Mouse (Mus musculus) embryonic facial prominence, embryonic 14.5 days (tissue): ENCODE results near the gene Ssbp2. TPM values are rescaled to one million over a fixed set of nuclear protein-coding genes. Genes with fewer than 3 reads are reported as not detected.

ENCODE experiments used
- ATAC-seq: fragments of 200-750 bp; cut with Nextera tagmentation; 2 replicates; pipeline ENCODE4 v1.8.0; 2017; ENCODE audit warnings: low read depth, moderate number of reproducible peaks, moderate TSS enrichment
- DNase-seq: peaks from one replicate; pipeline ENCODE4 v3.0.0-alpha.2; 2015; ENCODE audit warnings: low spot score
- H3K27ac ChIP-seq: fragments of 300-500 bp; sonication (generic); replicated peaks from 2 replicates; pipeline ENCODE4 v1.5.1; 2014; ENCODE audit warnings: low read depth, mild to moderate bottlenecking, low read length, moderate library complexity
- H3K27me3 ChIP-seq: fragments of 300-500 bp; sonication (generic); replicated peaks from 2 replicates; pipeline ENCODE4 v1.6.1; 2014; ENCODE audit warnings: low read length; ENCODE audit not compliant: control insufficient read depth, insufficient read depth
- H3K36me3 ChIP-seq: fragments of 300-500 bp; sonication (generic); 2 replicates; pipeline ENCODE4 v1.6.1; 2014; ENCODE audit warnings: low read length, mixed read lengths; ENCODE audit not compliant: control insufficient read depth, insufficient read depth
- H3K4me1 ChIP-seq: fragments of 300-500 bp; sonication (generic); 2 replicates; pipeline ENCODE4 v1.6.1; 2014; ENCODE audit warnings: antibody characterized with exemption, low read length; ENCODE audit not compliant: control insufficient read depth, insufficient read depth
- H3K4me2 ChIP-seq: fragments of 300-500 bp; sonication (generic); 2 replicates; pipeline ENCODE4 v1.6.1; 2014; ENCODE audit warnings: low read depth, mild to moderate bottlenecking, low read length, moderate library complexity, mixed read lengths
- H3K4me3 ChIP-seq: fragments of 300-500 bp; sonication (generic); 2 replicates; pipeline ENCODE4 v1.5.1; 2014; ENCODE audit warnings: low read depth, mild to moderate bottlenecking, low read length
- H3K9ac ChIP-seq: fragments of 300-500 bp; sonication (generic); 2 replicates; pipeline ENCODE4 v1.6.1; 2014; ENCODE audit warnings: low read depth, mild to moderate bottlenecking, low read length, moderate library complexity, mixed read lengths
- H3K9me3 ChIP-seq: fragments of 300-500 bp; sonication (generic); 2 replicates; pipeline ENCODE4 v1.6.1; 2016; ENCODE audit warnings: low read length; ENCODE audit not compliant: control insufficient read depth
- WGBS: fragments of 180-500 bp; shearing (Covaris S2); extraction: QIAGEN DNeasy Blood & Tissue Kit; methylation state at CpG from one replicate; pipeline ENCODE4 v1.1.7; 2014; 5-methylcytosine and 5-hydroxymethylcytosine counted together
- polyA plus RNA-seq: library from polyadenylated mRNA; unstranded; fragments of >200 nt; fragmentation: Nextera tagmentation; extraction: Ambion mirVana; gene quantifications from 2 replicates; pipeline ENCODE4 v1.2.1, GENCODE M21; 2014

The Ssbp2 gene
- 148 and 167 TPM in 2 replicates for polyA plus RNA-seq

- peak within 1 kb of the TSS; percentile 93 for H3K4me3 ChIP-seq
- H3K4me2 ChIP-seq: peak within 1 kb of the TSS; percentile 87
- DNase-seq (peak; percentile 63), ATAC-seq (peak; percentile 31; the same call in 1 of the 2 replicates)
- H3K9ac ChIP-seq: peak within 1 kb of the TSS; percentile 96
- peak within 1 kb of the TSS; percentile 97 for H3K27ac ChIP-seq
- no peaks in the 10 kb centered on the region for H3K27me3 ChIP-seq
- 18% methylated on average over 12 of the region's 29 CpGs for WGBS
- H3K36me3 ChIP-seq: no peaks in the 10 kb centered on the region
- H3K9me3 ChIP-seq: no peaks in the 10 kb centered on the region
- H3K4me1 ChIP-seq: peaks cover 19% of the 10 kb centered on the region
Observed at GRCm38 (mm10) chr13:91459896-91460620, at the start of gene Ssbp2. TSS of gene Ssbp2 (plus strand) at chr13:91460283.

GRCm38 (mm10) chr13:91413752-91414503, 46.2 kb upstream of the Ssbp2 start:
- Histone ChIP-seq H3K4me2 (no peak overlapping the region), H3K27ac (no peak overlapping the region), H3K4me1 (no peaks in the 10 kb centered on the region), H3K36me3 (no peaks in the 10 kb centered on the region), H3K9ac (no peak overlapping the region), H3K9me3 (no peaks in the 10 kb centered on the region), H3K27me3 (no peaks in the 10 kb centered on the region), H3K4me3 (no peak overlapping the region)
- ATAC-seq (no peak), DNase-seq (no peak)
- WGBS: 71% methylated on average over 5 of the region's 5 CpGs

GRCm38 (mm10) chr13:91415896-91416295, 44.2 kb upstream of the Ssbp2 start:
- H3K27ac ChIP-seq: no peak overlapping the region
- H3K4me1 ChIP-seq: peaks cover 3% of the 10 kb centered on the region; the same call in 1 of the 2 replicates
- H3K9me3 ChIP-seq: no peaks in the 10 kb centered on the region
- no peaks in the 10 kb centered on the region for H3K27me3 ChIP-seq
- H3K36me3 ChIP-seq: no peaks in the 10 kb centered on the region
- no peak overlapping the region for H3K9ac ChIP-seq
- H3K4me3 ChIP-seq: no peak overlapping the region
- WGBS: 84% methylated on average over 4 of the region's 4 CpGs
- no peak for DNase-seq
- H3K4me2 ChIP-seq: no peak overlapping the region
- no peak for ATAC-seq

GRCm38 (mm10) chr13:91416698-91417097, 43.4 kb upstream of the Ssbp2 start:
- H3K9me3 ChIP-seq: no peaks in the 10 kb centered on the region
- DNase-seq (no peak), ATAC-seq (no peak)
- no peak overlapping the region for H3K27ac ChIP-seq
- H3K4me3 ChIP-seq: no peak overlapping the region
- 76% methylated on average over 2 of the region's 2 CpGs for WGBS
- H3K27me3 ChIP-seq: no peaks in the 10 kb centered on the region
- no peak overlapping the region for H3K9ac ChIP-seq
- H3K36me3 ChIP-seq: no peaks in the 10 kb centered on the region
- peaks cover 9% of the 10 kb centered on the region for H3K4me1 ChIP-seq
- no peak overlapping the region for H3K4me2 ChIP-seq

GRCm38 (mm10) chr13:91421387-91421949, 38.6 kb upstream of the Ssbp2 start:
- no peaks in the 10 kb centered on the region for H3K36me3 ChIP-seq
- H3K27me3 ChIP-seq: no peaks in the 10 kb centered on the region
- H3K27ac ChIP-seq: peak overlapping the region; percentile 74; the same call in 1 of the 2 replicates
- WGBS: 11% methylated on average over 9 of the region's 9 CpGs
- H3K9me3 ChIP-seq: no peaks in the 10 kb centered on the region
- DNase-seq (peak; percentile 94), ATAC-seq (peak; percentile 70)
- no peak overlapping the region for H3K4me3 ChIP-seq
- no peak overlapping the region for H3K9ac ChIP-seq
- H3K4me2 ChIP-seq: peak overlapping the region; percentile 36
- H3K4me1 ChIP-seq: peaks cover 19% of the 10 kb centered on the region

GRCm38 (mm10) chr13:91430867-91431266, 29.2 kb upstream of the Ssbp2 start:
- no peak for ATAC-seq

GRCm38 (mm10) chr13:91431392-91432355, 28.4 kb upstream of the Ssbp2 start:
- Histone ChIP-seq H3K27me3 (no peaks in the 10 kb centered on the region), H3K36me3 (no peaks in the 10 kb centered on the region), H3K4me2 (peak overlapping the region; percentile 24; the same call in 1 of the 2 replicates), H3K4me3 (no peak overlapping the region), H3K4me1 (peaks cover 6% of the 10 kb centered on the region; the same call in 1 of the 2 replicates), H3K9ac (no peak overlapping the region), H3K9me3 (no peaks in the 10 kb centered on the region), H3K27ac (peak overlapping the region; percentile 39; the same call in 1 of the 2 replicates)
- peak; percentile 50 for DNase-seq
- ATAC-seq: peak; percentile 37; the same call in 1 of the 2 replicates
- 48% methylated on average over 12 of the region's 12 CpGs for WGBS

More at GRCm38 (mm10) chr13:91430867-91431266, 29.2 kb upstream of the Ssbp2 start:
- Histone ChIP-seq H3K36me3 (no peaks in the 10 kb centered on the region), H3K27ac (no peak overlapping the region), H3K4me3 (no peak overlapping the region), H3K9me3 (no peaks in the 10 kb centered on the region), H3K4me1 (peaks cover 6% of the 10 kb centered on the region; the same call in 1 of the 2 replicates), H3K4me2 (no peak overlapping the region), H3K9ac (no peak overlapping the region), H3K27me3 (no peaks in the 10 kb centered on the region)
- DNase-seq: no peak
- WGBS: 62% methylated on average over 5 of the region's 5 CpGs
